ENCODE assay signal across 10 mouse cellular contexts in genomic region chr4:137851484-137851883, GRCm38 (mm10). TPM values are rescaled to one million over a fixed set of nuclear protein-coding genes. Genes with fewer than 3 reads are reported as not detected.
A peak's percentile ranks its signal among the peaks of the same experiment; 100 is the strongest.
DNase-seq lines count a peak whose midpoint lies in the region; TF ChIP-seq lines count a peak whose summit lies in the region.
"Had no signal": no experiment of that assay in that cellular context is flagged by ENCODE, and none has a peak within 500 bp of the region (broad histone marks: within the 10 kb centered on the region; RNA-seq: fewer than 3 reads in every experiment).

No protein-coding gene starts in this region.

- no peak for TF ChIP-seq EP300 in ES-Bruce4 (IDR thresholded peaks at IDR 0.05; ENCODE audit: insufficient read depth, low read depth, low read length)

- H3K27me3 ChIP-seq in ES-Bruce4 (ENCODE audit: control insufficient read depth, insufficient read depth, low read length, poor library complexity, severe bottlenecking): no peaks in the 10 kb centered on the region

- no peaks in the 10 kb centered on the region for H3K9me3 ChIP-seq in ES-Bruce4 (replicated peaks; ENCODE audit: control insufficient read depth, insufficient read depth, low read length, poor library complexity, severe bottlenecking)
- H3K9me3 ChIP-seq: liver, embryonic 13.5 days had no signal

- intact Hi-C loops in left cerebral cortex, adult 2 months (cut with DNase I): no loop called here
- intact Hi-C loops in left cerebral cortex, postnatal 36 days (cut with DNase I): no loop called here
- intact Hi-C loops in gastrocnemius, postnatal 14 days (cut with DNase I; ENCODE audit: low total_unique reads): loop anchor here (5.0 kb wide), 1 partner anchor 51 kb away; no protein-coding TSS in a partner anchor

- H3K9ac ChIP-seq in ES-Bruce4 (ENCODE audit: low read depth, poor library complexity, severe bottlenecking): no peak overlapping the region
- H3K9ac ChIP-seq: liver, embryonic 13.5 days had no signal

- no peak overlapping the region for H3K27ac ChIP-seq in left cerebral cortex, adult 2 months
- H3K27ac ChIP-seq in ES-Bruce4 (ENCODE audit: insufficient read depth, low read length): no peak overlapping the region
- H3K27ac ChIP-seq: liver, embryonic 13.5 days had no signal

- TF ChIP-seq CTCF in left cerebral cortex, adult 2 months (IDR thresholded peaks at IDR 0.05): peak; percentile 73
- peak; percentile 73 for TF ChIP-seq CTCF in ES-Bruce4 (IDR thresholded peaks at IDR 0.05; ENCODE audit: low read depth, low read length)

- TF ChIP-seq POLR2A in ES-Bruce4 (IDR thresholded peaks at IDR 0.05; ENCODE audit: insufficient read depth, low read length): no peak

- no peak overlapping the region for H3K4me3 ChIP-seq in left cerebral cortex, adult 2 months
- H3K4me3 ChIP-seq in ES-Bruce4 (ENCODE audit: low read depth, low read length): no peak overlapping the region
- H3K4me3 ChIP-seq: erythroblast, embryonic 14.5 days; liver, embryonic 13.5 days had no signal

- H3K36me3 ChIP-seq in ES-Bruce4 (ENCODE audit: control insufficient read depth, insufficient read depth, low read length, poor library complexity, severe bottlenecking): no peaks in the 10 kb centered on the region
- H3K36me3 ChIP-seq: liver, embryonic 13.5 days had no signal

- no peak for DNase-seq in left cerebral cortex, adult 2 months (ENCODE audit: extremely low spot score in 1 of 2, low spot score in 2 of 2)
- no peak for DNase-seq in left cerebral cortex, postnatal 36 days (ENCODE audit: low spot score in 2 of 2)
- DNase-seq in adrenal gland, adult 18-20 months (ENCODE audit: low spot score in 2 of 2): peak; percentile 56 to 60
- DNase-seq in gastrocnemius, postnatal 14 days: peak; percentile 62
- DNase-seq in lung, postnatal 25 days (ENCODE audit: low spot score): peak; percentile 76
- no peak for DNase-seq in urinary bladder, postnatal 4 days (ENCODE audit: low spot score in 2 of 2)
- no peak for DNase-seq in frontal cortex, postnatal 36 days (ENCODE audit: low spot score in 2 of 2)
- DNase-seq: liver, embryonic 13.5 days had no signal

- H3K4me1 ChIP-seq in ES-Bruce4 (ENCODE audit: control insufficient read depth, insufficient read depth, low read length): no peaks in the 10 kb centered on the region

RNA-seq across cellular contexts. Expression of gene Ece1, which starts 10.6 kb away (rescaled TPM):
- total RNA-seq in left cerebral cortex, adult 2 months (2021): 10 to 100 TPM; 83.7 to 98.1 TPM
- total RNA-seq in left cerebral cortex, postnatal 36 days (2021): 10 to 100 TPM; 80.5 to 83.0 TPM
- polyA plus RNA-seq in ES-Bruce4 (2011; ENCODE audit: insufficient read depth, insufficient read length, low read depth, missing spikeins): 28.3 and 35.5 TPM in 2 replicates
- 100 to 1,000 TPM; 210 to 273 TPM for total RNA-seq in adrenal gland, adult 18-20 months (2021)
- 10 to 100 TPM; 50.0 to 57.7 TPM for total RNA-seq in gastrocnemius, postnatal 14 days (2021)

RNA-seq across cellular contexts. Expression of gene Alpl, which starts 55.3 kb away (rescaled TPM):
- total RNA-seq in left cerebral cortex, adult 2 months (2021): 1 to 10 TPM; 5.1 to 8.5 TPM
- 1 to 10 TPM; 6.2 to 7.4 TPM for total RNA-seq in left cerebral cortex, postnatal 36 days (2021)
- polyA plus RNA-seq in ES-Bruce4 (2011; ENCODE audit: insufficient read depth, insufficient read length, low read depth, missing spikeins): 133 and 158 TPM in 2 replicates
- 10 to 100 TPM in 1 of 2 experiments, 1 to 10 TPM in 1; 6.8 to 99.4 TPM for total RNA-seq in adrenal gland, adult 18-20 months (2021)
- total RNA-seq in gastrocnemius, postnatal 14 days (2021): 1 to 10 TPM; 4.3 to 7.0 TPM

Comparison
In these comparisons a context has a peak if more than half of its experiments do, and no peak if none do; other contexts are left out.
1. DNase-seq: peak in adrenal gland, adult 18-20 months (2 of 2), gastrocnemius, postnatal 14 days (single experiment) and lung, postnatal 25 days (single experiment); none in left cerebral cortex, adult 2 months (0 of 2), left cerebral cortex, postnatal 36 days (0 of 2), urinary bladder, postnatal 4 days (0 of 2) and frontal cortex, postnatal 36 days (0 of 2).